Mouse (Mus musculus) liver, adult (tissue): Measurements from ENCODE around the gene Gys1.

Experiments used
- GATA4 ChIP-seq: IDR thresholded peaks from 2 replicates; pipeline ENCODE4 v1.6.1; 2014; ENCODE audit warnings: mild to moderate bottlenecking, low read length; ENCODE audit not compliant: insufficient replicate concordance

Gene Gys1

GRCm38 (mm10) chr7:45434203-45435015 is at the start of gene Gys1:
Gene Gys1 (plus strand): TSS chr7:45434844.
- no peak; the same call in 1 of the 2 replicates for TF ChIP-seq GATA4

GRCm38 (mm10) chr7:45386077-45386476 is 48.6 kb upstream of the Gys1 start:
- TF ChIP-seq GATA4, result no peak

GRCm38 (mm10) chr7:45395129-45395541 is 39.5 kb upstream of the Gys1 start:
- TF ChIP-seq GATA4, result no peak

DNA sequence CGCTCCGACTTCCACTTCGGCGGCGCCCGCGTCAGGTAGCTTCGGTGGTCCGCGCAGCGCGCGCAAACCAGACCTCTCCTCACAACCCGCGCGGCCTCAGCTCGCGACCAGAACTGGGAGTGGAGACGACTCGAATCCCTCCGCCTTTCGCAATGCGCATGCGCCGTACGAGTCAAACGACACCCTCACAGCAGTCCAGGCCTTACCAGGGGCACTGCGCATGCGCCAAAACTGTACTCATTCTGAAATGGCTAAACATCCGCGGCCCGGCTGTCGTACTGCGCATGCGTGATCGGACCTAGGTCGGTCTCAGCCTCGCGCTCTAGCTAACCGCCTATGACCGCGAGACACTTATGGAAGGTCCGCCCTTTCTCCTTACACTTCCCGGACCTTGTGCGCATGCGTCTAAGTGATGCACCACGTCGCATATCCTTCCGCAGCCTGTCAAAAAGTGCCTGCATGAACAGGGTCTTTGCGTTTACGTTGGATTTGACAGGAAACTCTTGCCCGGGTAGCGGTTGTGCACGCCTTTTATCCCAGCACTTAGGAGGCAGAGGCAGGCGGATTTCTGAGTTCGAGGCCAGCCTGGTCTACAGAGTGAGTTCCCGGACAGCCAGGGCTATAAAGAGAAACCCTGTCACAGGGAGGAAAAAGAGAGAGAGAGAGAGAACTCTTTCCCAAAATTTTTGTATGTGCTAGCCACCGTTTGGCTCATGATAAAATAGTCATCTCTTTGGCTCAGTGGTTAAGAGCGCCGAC is 38.9 kb upstream of the Gys1 start, which contains the start of gene Snrnp70:
Gene Snrnp70 (minus strand): TSS at position 165 of the 759 bp plus-strand sequence.
- TF ChIP-seq GATA4, result no peak

DNA sequence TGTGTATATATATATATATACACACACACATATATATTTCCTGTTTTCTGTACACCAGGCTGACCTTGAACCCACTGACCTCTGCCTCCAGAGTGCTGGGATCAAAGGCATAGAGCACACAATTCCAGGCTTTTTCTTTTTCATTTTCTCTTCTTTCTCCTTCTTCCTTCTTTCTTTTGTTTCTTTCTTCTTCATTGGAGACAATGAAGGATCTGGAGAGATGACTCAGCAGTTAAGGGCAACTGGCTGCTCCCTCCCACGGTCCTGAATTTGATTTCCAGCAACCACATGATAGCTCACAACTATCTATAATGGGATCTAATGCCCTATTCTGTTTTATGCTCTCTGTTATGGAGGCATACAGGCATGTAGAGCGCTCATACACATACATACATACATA is 37.9 kb upstream of the Gys1 start:
- TF ChIP-seq GATA4, result no peak

- no peak for TF ChIP-seq GATA4
Observed at GRCm38 (mm10) chr7:45401521-45402085, 33.0 kb upstream of the Gys1 start.

DNA sequence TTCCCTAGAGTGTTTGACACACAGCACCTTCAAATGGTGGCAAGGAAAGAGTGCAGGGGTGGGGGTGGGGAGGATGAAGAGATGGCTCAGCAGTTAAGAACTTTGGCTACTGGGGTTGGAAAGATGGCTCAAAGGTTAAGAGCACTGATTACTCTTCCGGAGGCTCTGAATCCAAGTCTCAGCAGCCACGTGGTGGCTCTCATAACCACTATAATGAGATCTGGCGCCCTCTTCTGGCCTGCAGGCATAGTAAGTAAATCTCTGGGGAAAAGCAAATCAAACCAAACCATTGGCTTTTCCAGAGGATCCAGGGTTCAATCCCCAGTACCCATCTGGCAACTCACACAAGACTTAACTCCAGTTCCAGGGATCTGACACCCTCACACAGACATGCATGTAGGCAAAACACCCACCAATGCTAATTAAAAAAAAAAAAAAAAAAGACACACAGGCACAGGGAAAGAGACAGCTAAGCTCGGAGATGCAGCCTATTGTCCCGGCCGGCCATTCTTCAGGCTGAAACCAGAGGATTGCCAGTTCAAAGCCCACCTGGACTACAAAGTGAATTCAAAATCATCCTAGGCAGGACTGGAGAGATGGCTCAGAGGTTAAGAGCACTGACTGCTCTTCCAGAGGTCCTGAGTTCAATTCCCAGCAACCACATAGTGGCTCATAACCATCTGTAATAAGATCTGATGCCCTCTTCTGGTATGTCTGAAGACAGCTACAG is 30.9 kb upstream of the Gys1 start:
- no peak for TF ChIP-seq GATA4

- TF ChIP-seq GATA4, result no peak
Observed at GRCm38 (mm10) chr7:45405091-45406075, 29.3 kb upstream of the Gys1 start, which contains the start of gene Kcna7. Gene Kcna7 (plus strand): TSS chr7:45405653.

- no peak for TF ChIP-seq GATA4
Observed at GRCm38 (mm10) chr7:45406157-45407156, 28.2 kb upstream of the Gys1 start.

DNA sequence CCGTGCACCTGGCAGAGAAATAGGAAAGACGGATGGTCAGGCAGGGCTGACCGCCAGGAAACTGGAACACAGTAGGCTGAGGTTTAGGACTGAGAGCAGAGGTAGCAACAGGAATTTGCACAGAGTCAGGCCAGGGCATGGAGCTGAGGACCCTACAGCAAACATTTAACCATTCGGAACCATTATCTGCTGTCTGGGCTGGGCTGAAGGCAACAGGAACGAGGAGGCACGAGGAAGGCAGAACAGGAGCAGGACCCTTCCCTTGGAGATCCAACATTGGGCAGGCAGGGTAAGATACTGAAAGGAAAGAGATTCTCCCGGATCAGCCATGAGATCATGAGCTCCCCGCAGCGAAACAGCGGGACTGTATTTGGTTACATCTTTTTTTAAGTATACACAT is 26.8 kb upstream of the Gys1 start:
- TF ChIP-seq GATA4, result no peak

DNA sequence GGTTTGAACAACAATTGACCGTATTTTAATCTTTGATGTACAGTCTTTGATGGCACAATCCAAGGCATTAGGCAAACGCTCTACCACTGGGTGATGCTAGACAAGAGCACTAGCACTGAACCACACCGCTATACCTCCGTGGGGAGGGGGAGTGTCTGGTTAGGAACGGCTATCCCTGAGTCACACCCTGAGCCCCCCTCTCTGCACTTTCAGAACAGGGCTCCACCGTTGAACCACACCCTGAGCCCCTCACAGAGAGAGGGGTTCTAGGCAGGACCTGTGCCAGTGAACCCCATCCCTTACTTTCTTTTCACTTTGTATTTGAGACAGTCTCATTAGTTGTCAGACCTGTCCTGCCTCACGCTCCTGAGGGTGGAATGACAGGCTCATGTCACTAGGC is 26.3 kb upstream of the Gys1 start:
- TF ChIP-seq GATA4, result no peak

DNA sequence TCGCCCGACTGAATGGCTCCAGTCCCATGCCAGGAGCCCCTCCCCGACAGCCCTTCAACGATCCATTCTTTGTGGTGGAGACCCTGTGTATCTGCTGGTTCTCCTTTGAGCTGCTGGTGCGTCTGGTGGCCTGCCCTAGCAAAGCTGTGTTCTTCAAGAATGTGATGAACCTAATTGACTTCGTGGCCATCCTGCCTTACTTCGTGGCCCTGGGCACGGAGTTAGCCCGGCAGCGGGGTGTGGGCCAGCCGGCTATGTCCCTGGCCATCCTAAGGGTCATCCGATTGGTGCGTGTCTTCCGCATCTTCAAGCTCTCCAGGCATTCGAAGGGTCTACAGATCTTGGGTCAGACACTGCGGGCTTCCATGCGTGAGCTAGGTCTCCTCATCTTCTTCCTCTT is 25.7 kb upstream of the Gys1 start:
- no peak for TF ChIP-seq GATA4
